Comparison of ENCODE assay signal across 12 mouse cellular contexts in genomic region chr6:137581331-137582010, GRCm38 (mm10).
"Had no signal": no experiment of that assay in that cellular context is flagged by ENCODE, and none has a peak within 500 bp of the region (broad histone marks: within the 10 kb centered on the region; RNA-seq: fewer than 3 reads in every experiment).

No protein-coding gene starts in this region.

- H3K36me3 ChIP-seq: kidney, embryonic 15.5 days; limb, embryonic 15.5 days; liver, embryonic 12.5 days; midbrain, embryonic 12.5 days; neural tube, embryonic 15.5 days; stomach, embryonic 15.5 days had no signal

- H3K27ac ChIP-seq: kidney, embryonic 15.5 days; limb, embryonic 15.5 days; liver, embryonic 12.5 days; midbrain, embryonic 12.5 days; neural tube, embryonic 15.5 days; stomach, embryonic 15.5 days had no signal

- H3K27me3 ChIP-seq: kidney, embryonic 15.5 days; limb, embryonic 15.5 days; liver, embryonic 12.5 days; midbrain, embryonic 12.5 days; neural tube, embryonic 15.5 days; stomach, embryonic 15.5 days had no signal

- H3K4me3 ChIP-seq: kidney, embryonic 15.5 days; limb, embryonic 15.5 days; liver, embryonic 12.5 days; midbrain, embryonic 12.5 days; neural tube, embryonic 15.5 days; stomach, embryonic 15.5 days had no signal

- DNase-seq: kidney, postnatal 14 days; lung, embryonic 14.5 days; lung, postnatal 10 days; right cerebral cortex, postnatal 4 days; thymus, adult 2 months; thymus, postnatal 36 days had no signal

- H3K9ac ChIP-seq: kidney, embryonic 15.5 days; limb, embryonic 15.5 days; liver, embryonic 12.5 days; lung, embryonic 14.5 days; midbrain, embryonic 12.5 days; neural tube, embryonic 15.5 days; stomach, embryonic 15.5 days had no signal

- H3K4me1 ChIP-seq: limb, embryonic 15.5 days; midbrain, embryonic 12.5 days; neural tube, embryonic 15.5 days had no signal
